Mouse (Mus musculus): ENCODE measurements around the gene Polr2a.
"Not testable (repeated sequence)": the region's sequence is repeated elsewhere in the genome, so short reads cannot be mapped to it uniquely, and the experiment has no call there.

Gene Polr2a

DNA sequence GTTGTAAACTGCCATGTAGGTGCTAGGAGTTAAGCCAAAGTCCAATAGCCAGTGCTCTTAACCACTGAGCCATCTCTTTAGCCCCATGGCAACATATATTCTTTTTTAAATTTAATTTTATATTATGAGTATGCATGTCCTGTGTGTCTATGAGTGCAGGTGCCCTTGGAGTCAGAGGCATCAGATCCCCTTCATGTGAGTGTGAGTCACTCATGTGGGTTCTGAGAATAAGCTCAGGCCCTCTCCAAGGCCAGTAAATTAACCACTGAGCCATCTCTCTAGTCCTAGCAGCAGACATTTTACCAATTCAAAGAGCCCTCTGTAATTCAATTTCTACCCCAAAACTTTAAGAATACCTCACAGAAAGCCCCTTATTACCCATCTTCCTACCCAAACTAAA lies 5.8 kb downstream of the Polr2a start:
- no peak for DNase-seq

DNA sequence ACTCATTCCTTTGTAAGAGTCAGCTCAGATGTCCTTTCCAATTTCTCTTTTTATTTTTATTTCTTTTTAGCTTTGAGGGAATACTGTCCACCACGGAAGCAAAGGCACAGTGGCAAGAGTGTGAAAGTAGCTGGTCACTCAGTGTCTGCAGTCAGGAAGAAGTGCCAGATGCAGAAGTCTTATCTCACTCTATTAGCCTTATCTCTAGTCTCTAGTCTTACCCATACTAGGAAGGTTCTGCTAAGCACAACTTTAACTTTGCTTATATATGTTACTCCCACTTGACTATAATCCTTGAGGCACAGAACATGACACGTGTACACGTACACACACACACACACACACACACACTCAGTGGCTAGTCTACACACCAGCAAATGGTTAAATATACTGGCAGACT lies 6.8 kb downstream of the Polr2a start:
- DNase-seq = no peak

DNA sequence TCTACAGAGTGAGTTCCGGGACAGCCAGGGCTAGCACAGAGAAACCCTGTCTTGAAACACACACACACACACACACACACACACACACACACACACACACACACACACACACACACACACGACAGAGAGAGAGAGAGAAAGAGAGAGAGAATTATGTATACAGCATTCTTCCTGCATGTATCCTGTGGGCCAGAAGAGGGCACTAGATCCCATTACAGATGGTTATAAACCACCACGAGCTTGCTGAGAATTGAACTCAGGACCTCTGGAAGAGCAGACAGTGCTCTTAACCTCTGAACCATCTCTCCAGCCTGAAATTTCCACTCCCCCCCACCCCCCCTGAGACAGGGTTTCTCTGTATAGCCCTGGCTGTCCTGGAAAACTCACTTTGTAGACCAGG lies 27.0 kb downstream of the Polr2a start:
- DNase-seq = not testable (repeated sequence)

DNA sequence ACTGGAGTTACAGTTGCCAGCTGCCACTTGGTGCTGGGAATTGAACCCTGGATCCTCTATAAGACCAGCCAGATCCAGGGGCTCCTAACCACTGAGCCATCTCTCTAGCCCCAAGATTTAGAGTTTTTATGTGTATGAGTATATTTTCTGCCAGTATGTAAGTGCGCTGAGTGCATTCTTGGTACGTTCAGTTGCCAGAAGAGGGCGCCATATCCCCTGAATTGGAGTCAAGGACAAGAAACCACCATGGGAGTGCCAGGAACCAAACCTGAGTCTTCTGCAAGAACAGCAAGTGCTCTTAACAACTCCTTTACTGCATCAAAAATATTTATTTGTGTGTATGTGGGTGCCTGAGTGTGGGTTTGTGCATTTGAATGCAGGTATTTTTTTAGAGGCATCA lies 29.4 kb downstream of the Polr2a start:
- peak; percentile 56 to 73 for DNase-seq

DNA sequence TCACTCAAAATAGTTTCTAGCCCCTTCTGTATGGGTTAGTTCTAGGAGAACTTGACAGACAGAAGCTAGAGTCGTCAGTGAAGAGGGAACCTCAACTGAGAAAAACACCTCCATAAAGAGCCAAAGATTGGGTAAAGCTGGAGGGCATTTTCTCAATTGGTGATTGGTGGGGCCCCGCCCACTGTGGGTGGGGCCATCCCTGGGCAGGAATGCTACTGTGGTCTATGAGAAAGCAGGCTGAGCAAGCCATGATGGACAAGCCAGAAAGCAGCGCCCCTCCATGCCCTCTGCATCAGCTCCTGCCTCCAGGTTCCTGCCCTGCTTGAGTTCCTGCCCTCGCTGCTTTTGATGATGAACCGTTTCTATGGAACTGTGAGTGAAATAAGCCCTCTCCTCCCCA lies 32.5 kb downstream of the Polr2a start:
- no peak for DNase-seq

DNA sequence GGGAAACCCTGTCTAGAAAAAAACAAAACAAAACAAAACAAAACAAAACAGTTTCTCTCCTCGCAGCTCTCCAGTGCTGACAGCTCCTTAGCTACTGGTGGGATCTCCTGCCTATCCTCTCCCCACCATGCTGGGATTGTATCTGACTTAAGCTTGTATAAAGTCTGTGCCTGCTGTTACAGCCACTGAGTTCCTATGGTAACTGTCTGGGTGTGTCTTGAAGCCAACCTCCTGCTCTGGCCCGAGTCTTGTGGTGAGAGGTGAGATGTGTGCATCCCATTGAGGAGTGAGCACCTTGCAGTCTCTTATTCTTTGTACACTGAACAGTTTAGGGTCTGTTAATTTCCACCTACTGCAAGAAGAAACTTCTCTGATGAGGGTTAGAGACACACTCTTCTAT lies 35.4 kb downstream of the Polr2a start:
- DNase-seq = no peak

DNA sequence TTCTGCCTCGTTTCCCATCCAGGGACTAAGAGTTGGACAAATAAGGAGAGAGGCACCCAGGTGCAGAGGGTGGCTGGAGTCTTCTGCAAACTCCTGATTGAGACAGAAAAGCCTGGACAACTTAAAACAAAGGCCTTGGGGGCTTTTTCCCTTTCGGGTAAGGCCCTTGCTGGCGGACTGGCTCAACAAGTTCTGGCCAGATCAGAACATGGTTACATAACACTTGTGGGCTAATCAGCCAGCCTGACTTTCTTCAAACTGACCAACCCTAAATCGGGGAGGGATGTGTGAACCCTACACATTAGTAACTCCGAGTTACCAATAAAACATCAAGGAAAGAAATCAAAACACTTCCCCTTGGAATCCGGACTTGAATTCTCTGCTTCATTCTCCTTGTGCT lies 37.6 kb downstream of the Polr2a start:
- DNase-seq = peak; percentile 25 to 60

DNA sequence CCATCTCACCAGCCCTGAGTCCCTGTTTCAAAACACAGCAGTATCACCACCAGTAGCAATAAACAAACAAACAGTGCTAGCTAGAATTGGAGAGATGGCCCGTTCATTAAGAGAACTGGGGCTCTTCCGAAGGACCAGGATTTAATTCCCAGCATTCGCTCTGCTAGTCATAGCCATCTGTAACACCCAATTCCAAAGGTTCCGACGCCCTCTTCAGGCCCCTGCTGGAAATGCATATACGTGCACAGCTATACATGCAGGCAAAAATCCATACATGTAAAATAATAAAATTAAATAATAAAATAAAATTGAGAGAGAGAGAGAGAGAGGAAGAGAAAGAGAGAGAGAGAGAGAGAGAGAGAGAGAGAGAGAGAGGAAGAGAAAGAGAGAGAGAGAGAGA lies 39.0 kb downstream of the Polr2a start:
- no peak for DNase-seq

DNA sequence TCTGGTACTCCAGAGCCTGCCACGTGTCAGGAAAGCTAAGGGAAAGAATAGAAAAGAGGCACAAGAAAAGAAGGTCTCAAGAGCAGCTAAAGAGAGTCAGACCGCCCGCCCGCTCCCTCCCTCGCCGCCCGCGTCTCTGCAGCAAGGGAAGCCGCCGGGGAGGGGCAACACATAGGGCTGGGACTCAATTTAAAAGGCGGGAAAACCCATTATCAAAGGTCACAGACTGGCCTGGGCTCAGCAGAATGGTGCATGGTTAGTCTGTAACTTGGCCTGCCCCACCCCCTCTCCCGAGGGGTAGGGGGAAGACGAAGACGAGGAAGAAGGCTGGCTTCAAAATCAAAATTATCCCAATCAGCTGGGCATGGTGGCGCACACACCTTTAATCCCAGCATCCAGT lies 39.8 kb downstream of the Polr2a start:
- no peak for DNase-seq

DNA sequence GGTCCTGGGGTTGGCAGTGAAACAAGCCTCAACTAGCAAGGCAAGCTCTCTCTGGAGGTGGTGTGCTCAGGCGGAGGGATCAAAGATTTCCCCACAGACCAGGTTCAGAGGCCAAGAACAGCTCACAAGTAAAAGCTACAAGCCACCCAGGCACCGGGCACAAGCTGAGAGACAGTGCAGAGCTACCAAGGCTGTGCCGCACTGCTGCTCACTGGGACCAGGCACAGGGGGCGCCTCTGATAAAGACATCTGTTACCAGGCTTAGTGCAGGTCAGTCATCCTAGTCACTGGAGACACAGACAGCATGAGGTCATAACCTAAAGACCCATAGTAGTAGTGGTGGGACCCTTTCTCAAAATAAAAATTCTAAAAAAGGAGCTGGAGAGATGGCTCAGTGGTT lies 41.5 kb downstream of the Polr2a start:
- DNase-seq = no peak

DNA sequence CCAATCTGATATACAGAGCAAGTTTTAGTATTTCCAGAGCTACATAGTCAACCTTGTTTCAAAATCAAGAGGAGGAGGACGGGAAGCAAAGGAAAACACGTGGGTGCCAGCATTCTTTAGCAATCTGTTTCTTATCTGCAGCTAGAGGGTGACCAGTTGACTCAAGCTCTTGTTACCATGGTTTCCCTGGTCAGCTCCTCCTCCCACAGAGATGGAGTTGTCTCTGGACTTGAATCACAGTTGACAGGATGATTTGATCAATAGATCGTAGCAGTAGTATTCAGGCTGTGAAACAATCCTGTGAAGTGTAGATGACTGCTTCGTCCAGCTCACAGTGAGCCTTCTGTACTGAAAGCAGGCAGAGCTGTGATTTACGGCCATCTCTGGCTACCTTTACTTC lies 42.5 kb downstream of the Polr2a start:
- peak; percentile 55 to 73 for DNase-seq

DNA sequence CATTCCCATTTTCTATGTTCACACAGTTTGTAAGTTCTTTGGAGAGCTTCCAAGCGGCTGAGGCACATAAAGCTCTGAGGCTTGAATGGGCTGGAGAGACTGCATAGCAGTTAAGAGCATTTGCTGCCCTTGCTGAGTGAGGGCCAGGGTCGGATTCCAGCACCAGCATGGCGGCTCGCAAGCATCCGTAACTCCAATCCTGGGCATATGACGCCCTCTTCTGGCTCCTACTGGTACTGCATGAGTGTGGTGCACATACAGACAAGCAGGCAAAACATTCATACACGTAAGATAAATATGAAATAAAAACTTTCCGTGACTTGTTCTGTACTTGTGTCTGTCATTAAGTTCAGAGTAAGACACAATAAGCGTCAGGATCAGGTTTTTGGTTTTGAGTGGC lies 43.0 kb downstream of the Polr2a start:
- DNase-seq = peak; percentile 37 to 53

DNA sequence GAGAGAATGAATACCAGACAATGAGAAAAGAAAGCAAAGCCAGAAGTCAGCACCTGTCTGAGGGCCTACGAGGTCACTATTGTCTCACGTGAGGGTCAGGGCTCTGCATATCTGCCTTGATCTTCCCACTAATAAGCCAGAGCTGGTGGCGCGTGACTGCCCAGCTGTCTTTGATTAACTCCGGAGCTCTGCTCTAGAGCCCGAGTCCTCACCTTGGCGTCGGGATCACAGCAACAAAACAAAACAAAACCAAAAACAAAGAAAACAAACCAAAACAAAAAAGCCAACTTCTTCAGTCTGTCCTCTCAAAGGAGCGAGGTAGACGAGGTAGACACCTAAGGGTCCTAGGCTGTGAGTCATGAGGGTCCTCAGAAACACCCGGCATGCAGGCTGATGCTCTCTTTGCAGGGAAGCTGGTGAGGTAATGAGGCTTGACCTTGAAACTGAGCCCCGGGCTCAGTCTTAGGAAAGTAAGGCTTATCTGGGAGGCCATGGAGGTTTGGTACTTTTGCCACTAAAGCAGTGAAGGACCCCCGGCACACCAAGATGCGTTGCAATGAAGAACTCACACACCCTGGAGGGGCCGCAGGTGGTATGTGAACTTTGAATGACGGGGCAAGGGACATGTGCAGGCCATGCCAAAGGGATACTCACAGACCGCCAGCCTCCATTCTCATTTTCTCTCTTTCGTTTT lies 43.7 kb downstream of the Polr2a start:
- no peak for DNase-seq

DNA sequence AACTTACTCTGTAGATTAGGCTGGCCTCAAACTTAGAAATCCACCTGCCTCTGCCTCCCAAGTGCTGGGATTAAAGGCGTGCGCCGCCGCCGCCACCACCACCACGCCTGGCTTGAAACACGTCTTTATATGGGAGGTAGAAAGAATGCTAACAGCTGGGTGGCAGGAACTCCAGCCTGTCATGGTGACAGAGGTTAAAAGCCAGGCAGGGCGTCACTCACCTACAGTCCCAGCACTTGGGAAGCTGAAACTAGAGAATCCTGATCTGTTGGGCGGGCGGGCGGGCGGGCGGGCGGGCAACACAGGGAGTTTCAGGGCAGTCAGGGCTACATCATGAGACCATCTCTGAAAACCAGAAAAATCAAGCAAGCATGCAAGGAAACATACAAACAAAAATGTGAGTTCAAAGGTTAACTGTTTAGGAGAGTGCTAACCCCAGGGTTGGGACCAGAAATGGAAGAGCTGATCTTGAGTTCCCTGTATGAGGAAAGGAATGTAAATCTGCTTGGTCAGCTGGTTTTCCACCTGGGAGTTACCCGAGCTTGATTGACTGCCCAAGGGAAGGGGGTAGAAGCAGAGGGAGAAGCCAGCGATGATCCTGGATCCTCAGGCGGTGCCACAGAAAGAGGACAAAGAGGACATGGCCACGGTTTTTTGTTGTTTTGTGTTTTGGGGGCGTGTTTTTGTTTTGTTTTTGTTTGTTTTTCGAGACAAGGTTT lies 45.3 kb downstream of the Polr2a start:
- DNase-seq = no peak

DNA sequence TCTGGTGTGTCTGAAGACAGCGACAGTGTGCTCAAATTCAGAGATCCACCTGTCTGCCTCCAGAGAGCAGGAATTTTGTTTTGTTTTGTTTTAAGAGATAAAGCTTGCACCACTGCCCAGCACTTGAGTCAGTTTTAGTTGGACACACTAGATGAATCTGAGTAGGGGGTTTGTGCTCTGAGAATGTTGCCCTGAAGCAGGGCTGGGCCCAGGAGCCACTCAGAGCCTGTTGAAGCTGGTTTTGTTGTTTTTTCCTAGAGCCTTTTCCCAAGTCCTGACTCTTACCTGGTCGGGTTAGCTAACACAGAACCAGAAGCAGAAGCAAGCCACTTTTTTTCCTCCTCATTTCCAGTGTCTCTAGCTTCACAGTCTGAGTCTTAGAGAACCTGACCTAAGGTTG lies 47.4 kb downstream of the Polr2a start:
- no peak for DNase-seq

DNA sequence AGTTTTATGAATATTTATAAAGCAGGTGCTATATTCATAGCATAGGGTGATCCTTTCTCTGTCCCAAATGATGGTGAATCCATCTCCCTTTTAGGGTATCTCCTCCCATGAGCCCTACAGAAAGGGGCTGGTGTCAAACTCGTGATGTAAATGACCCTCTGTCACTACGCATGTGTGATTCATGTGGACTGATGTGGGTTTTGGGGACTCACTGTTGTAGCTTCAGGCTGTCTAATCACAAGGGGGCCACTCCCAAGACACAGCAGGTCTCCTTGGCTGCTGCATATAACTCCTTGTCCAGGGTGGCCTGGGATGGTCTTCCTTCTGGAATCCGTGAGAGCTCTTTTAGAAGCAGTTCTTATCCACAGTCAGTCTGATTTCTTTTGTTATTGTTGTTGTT lies 48.0 kb downstream of the Polr2a start:
- no peak for DNase-seq

DNA sequence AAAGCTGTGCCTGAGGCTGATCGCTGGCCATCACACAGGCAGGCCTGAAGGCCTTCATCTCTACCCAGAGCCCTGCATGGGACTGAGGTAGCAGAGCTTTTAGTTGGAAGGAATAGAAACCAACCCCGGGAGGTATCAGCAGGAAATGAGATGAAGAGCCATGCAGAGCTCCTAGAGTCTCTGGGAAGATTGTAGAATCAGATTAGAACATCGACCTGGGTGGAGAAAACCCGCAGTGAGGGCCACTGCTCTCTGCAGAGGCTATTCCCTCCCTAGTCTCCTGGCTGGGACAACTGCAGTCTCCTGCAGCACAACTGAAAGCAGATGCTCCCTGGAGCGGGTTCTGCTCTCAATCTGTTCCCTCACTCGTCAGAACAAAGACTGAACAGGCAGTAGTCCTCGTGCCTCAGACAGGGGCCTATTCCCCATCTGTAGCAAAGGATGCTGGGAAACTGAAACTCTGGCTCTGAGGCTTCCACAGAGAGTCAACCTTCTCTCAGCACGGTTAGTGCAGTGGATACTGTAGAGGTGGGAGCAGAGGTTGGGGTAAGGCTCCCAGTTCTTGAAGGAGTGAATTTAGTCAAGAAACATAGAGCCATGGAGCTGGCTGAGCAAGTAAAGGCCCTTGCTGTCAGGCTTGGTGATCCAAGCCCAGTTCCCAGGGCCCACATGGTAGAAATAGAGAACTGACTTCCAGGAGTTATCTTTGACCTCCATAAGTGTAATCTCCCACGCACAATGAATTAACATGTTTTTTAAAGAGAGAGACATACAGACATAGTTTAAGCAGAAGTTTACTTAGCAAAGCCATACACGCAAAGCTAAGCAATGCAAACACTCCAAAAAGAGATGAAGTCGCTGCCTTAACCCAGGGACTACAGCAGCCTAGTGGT lies 48.6 kb downstream of the Polr2a start:
- no peak for DNase-seq

DNA sequence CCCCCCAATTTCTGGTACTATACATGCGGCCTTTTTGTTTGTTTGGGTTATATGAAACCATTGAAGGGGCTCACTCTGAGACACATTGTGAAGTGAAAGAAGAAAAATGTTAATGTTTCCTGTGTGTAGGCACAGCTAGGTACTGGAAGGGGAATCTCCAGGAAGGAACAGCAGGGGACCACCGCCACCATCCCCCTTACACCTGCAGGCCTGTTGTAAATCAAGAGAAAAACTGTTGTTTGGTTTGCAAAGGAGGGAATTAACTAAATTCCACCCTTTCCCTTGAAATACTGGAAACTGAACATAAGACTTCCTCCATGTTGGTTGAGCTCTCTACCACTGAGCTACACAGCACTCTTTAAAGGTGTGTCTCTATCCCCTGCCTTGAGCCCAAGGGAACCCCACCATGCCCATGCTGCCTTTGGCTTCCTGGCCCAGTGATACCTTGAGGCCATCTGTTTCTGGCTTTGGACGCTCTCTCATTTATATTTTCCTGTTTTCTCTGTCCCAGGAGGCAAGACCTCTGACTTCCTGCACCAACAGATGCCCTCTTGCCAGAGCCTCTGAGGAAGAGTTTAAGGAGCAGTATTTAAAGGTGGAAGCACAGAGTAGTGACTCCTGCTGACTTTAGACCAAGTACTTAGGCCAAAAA lies 49.7 kb downstream of the Polr2a start:
- DNase-seq = no peak

DNA sequence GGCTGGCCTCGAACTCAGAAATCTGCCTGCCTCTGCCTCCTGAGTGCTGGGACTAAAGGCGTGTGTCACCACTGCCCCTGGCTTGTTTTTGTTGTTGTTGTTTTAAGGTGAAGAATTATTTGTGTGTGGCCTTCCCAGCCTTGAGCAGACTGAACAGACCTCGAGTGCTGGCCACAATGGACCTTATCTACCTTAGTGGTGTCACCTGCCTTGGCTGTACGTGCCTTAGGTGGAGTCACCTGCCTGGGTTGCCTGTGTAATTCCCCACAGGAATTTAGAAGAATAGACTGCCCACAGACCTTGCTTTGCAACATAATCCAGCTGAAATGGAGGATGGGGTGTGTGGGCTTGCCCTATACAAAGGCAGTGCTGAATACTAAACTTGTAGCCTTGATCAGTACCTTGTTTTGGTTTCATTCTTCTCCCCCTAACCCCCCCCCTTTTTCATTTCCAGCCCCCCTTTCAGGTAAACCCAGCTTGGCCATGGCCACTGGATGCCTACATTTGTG lies 50.5 kb downstream of the Polr2a start:
- DNase-seq = no peak

DNA sequence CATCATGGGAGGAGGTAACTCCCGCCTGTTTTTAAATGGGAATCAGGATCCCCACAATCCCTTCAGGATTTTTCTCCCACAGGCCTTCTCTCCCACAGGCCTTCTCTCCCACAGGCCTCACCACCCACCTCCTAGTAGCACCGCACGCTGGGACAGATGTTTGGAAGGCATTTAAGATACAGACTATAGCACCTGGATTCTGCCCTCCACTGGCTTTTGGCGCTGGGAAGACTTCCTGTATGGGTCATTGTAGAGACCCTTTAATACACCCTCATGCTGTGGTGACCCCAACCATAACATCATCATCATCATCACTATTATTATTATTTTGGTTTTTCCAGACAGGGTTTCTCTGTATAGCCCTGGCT lies 51.0 kb downstream of the Polr2a start:
- no peak for DNase-seq

DNA sequence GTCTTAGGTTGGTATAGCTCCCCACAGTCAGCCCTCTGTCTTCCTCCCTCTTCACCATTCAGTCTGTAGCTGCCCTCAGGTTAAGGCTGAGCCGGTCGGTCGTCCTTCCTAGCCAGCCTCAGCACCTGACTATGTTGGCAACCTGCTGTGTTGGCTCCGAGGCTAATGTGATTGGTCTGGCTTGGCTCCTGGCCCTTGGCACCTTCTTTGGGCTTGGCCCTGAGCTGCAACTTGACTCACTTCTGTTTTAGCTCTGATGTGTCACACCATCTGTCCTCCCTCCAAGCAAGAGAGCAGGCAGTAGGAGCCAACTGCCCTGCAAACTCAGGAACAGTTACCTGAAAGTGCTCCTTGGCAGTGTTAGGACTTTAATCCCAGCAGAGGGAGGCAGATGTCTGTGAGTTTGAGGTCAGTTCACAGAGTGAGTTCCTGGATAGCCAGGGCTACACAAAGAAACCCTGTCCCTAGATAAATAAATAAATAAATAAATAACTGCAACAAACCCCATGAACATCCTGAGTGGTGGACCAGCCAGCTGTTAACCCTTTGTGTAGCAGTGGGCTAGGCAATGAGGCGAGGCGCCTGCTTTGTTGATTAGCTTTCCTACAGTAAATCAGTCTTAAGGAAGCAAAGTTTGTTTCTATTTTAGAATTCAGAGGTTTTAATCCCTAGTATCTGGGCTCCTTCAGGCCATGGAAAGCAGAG lies 51.5 kb downstream of the Polr2a start:
- DNase-seq = peak; percentile 76 to 80

DNA sequence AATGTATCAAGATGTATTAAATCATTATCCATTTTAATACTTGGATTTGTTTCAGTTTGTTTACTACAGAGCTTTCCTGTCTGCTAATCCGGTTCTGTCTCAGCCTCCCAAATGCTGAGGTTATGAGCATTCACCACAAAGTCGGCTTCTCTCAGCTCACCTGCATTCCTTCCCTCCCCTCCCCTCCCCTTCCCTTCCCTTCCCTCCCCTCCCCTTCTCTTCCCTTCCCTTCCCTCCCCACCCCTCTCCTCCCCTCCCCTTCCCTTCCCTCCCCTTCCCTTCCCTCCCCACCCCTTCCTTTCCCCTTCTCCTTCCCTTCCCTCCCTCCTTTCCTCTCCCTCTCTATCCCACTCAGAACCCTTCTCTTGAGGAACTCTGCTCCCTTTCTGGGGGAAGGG lies 53.8 kb downstream of the Polr2a start:
- DNase-seq = no peak
